Mouse (Mus musculus) neural tube, embryonic 14.5 days (tissue): Measurements from ENCODE around the gene Il21r. TPM values are rescaled to one million over a fixed set of nuclear protein-coding genes. Genes with fewer than 3 reads are reported as not detected.

Experiments
- ATAC-seq: fragments of 200-750 bp; cut with Nextera tagmentation; 2 replicates; pipeline ENCODE4 v1.8.0; 2017; ENCODE audit warnings: low read depth, mild to moderate bottlenecking, moderate TSS enrichment, moderate library complexity
- H3K27ac ChIP-seq: fragments of 300-500 bp; sonication (generic); 2 replicates; pipeline ENCODE4 v1.5.1; 2014; ENCODE audit warnings: low read depth, mild to moderate bottlenecking, control low read depth, low read length, moderate library complexity, mixed read lengths
- H3K27me3 ChIP-seq: fragments of 300-500 bp; sonication (generic); 2 replicates; pipeline ENCODE4 v1.6.1; 2014; ENCODE audit warnings: low read length; ENCODE audit not compliant: control insufficient read depth, insufficient read depth
- H3K36me3 ChIP-seq: fragments of 300-500 bp; sonication (generic); 2 replicates; pipeline ENCODE4 v1.6.1; 2014; ENCODE audit warnings: low read length, mixed read lengths; ENCODE audit not compliant: control insufficient read depth, insufficient read depth
- H3K4me1 ChIP-seq: fragments of 300-500 bp; sonication (generic); 2 replicates; pipeline ENCODE4 v1.6.1; 2014; ENCODE audit warnings: low read length; ENCODE audit not compliant: control insufficient read depth, insufficient read depth
- H3K4me2 ChIP-seq: fragments of 300-500 bp; sonication (generic); 2 replicates; pipeline ENCODE4 v1.6.1; 2014; ENCODE audit warnings: mild to moderate bottlenecking, low read depth, low read length, control low read depth
- H3K4me3 ChIP-seq: fragments of 300-500 bp; sonication (generic); 2 replicates; pipeline ENCODE4 v1.5.1; 2014; ENCODE audit warnings: low read depth, low read length, control low read depth, mixed read lengths
- H3K9ac ChIP-seq: fragments of 300-500 bp; sonication (generic); replicated peaks from 2 replicates; pipeline ENCODE4 v1.6.1; 2014; ENCODE audit warnings: low read depth, mild to moderate bottlenecking, control low read depth, low read length, mixed read lengths
- H3K9me3 ChIP-seq: fragments of 300-500 bp; sonication (generic); 2 replicates; pipeline ENCODE4 v1.6.1; 2016; ENCODE audit warnings: low read length; ENCODE audit not compliant: control insufficient read depth
- WGBS: fragments of 180-500 bp; shearing (Covaris S2); extraction: QIAGEN DNeasy Blood & Tissue Kit; methylation state at CpG from one replicate; pipeline ENCODE4 v1.1.7; 2014; 5-methylcytosine and 5-hydroxymethylcytosine counted together
- polyA plus RNA-seq: library from polyadenylated mRNA; unstranded; fragments of >200 nt; fragmentation: Nextera tagmentation; extraction: Ambion mirVana; gene quantifications from 2 replicates; pipeline ENCODE4 v1.2.1, GENCODE M21; 2014

The Il21r gene
- polyA plus RNA-seq, 1 experiment from 2014 or later: not detected

DNA sequence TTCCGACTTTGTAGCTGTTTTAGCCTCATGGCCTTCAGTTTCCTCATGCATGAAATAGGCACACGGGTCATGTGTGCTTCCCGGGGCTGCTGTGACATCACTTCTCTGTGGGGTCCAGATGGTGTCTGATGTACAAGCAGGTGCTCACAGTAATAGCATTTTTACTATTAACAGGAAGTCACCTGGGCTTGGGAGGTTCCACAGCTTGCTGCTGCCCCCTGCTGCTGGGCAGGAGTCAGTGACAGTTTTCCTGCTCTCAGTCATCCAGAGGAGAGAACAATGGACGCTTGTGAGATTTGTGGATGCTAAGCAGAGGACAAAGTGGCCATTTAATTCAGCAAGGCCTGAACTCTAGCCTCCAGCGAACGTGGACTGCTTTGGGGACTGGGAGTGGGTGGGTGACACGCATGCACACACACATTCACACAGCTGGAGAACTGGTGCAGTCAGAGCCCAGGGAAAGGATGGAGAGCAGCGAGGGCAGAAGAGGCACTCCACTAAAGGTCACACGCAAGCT is 35.7 kb downstream of the Il21r start:
- no peak overlapping the region for H3K4me2 ChIP-seq
- no peaks in the 10 kb centered on the region for H3K9me3 ChIP-seq
- H3K27me3 ChIP-seq: no peaks in the 10 kb centered on the region
- H3K36me3 ChIP-seq: peaks cover 31% of the 10 kb centered on the region
- peak overlapping the region; percentile 67 for H3K27ac ChIP-seq
- no peaks in the 10 kb centered on the region for H3K4me1 ChIP-seq
- WGBS: 28% methylated on average over 9 of the region's 9 CpGs
- H3K9ac ChIP-seq: 0 out of 2 replicates have a peak overlapping the region, but pooled peaks have one; percentile 25
- no peak overlapping the region for H3K4me3 ChIP-seq
- ATAC-seq: peak; percentile 76

- Histone ChIP-seq H3K4me2 (no peak overlapping the region), H3K9ac (no peak overlapping the region), H3K4me3 (no peak overlapping the region), H3K36me3 (peaks cover 71% of the 10 kb centered on the region), H3K9me3 (no peaks in the 10 kb centered on the region), H3K4me1 (no peaks in the 10 kb centered on the region), H3K27me3 (no peaks in the 10 kb centered on the region), H3K27ac (no peak overlapping the region)
- WGBS: 89% methylated on average over 6 of the region's 6 CpGs
- no peak for ATAC-seq
Observed at GRCm38 (mm10) chr7:125643880-125644279, 40.7 kb downstream of the Il21r start.

DNA sequence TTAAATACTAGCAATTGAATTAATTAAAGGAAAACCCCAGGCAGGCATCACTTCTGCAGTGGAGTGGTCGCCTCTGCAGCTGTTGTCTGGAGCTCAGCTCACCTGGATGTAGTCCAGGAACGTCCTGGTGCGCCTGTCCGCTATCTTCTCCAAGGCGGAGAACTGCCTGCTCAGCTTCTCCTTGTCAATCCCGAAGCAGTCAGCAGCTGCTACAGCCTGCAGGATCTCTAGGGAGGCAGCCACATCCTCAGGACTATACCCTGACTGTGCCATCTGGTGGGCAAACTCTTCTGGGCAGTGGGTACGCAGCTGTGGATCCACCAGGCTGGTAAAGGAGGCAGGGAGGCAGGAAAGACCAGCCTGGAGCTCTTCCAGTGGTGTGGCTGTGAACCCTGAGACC is 42.2 kb downstream of the Il21r start:
- H3K36me3 ChIP-seq: peaks cover 78% of the 10 kb centered on the region
- no peak overlapping the region for H3K9ac ChIP-seq
- no peaks in the 10 kb centered on the region for H3K9me3 ChIP-seq
- 85% methylated on average over 7 of the region's 7 CpGs for WGBS
- no peak overlapping the region for H3K4me2 ChIP-seq
- no peak overlapping the region for H3K27ac ChIP-seq
- H3K4me3 ChIP-seq: no peak overlapping the region
- no peaks in the 10 kb centered on the region for H3K27me3 ChIP-seq
- no peaks in the 10 kb centered on the region for H3K4me1 ChIP-seq
- no peak for ATAC-seq

GRCm38 (mm10) chr7:125649013-125649412 is 45.8 kb downstream of the Il21r start:
- H3K27ac ChIP-seq: no peak overlapping the region
- no peaks in the 10 kb centered on the region for H3K27me3 ChIP-seq
- WGBS: 96% methylated on average over 1 of the region's 1 CpGs
- no peak overlapping the region for H3K4me2 ChIP-seq
- H3K36me3 ChIP-seq: peaks cover 60% of the 10 kb centered on the region
- no peaks in the 10 kb centered on the region for H3K9me3 ChIP-seq
- no peaks in the 10 kb centered on the region for H3K4me1 ChIP-seq
- no peak overlapping the region for H3K9ac ChIP-seq
- no peak overlapping the region for H3K4me3 ChIP-seq
- no peak for ATAC-seq

GRCm38 (mm10) chr7:125657511-125657910 is 54.3 kb downstream of the Il21r start:
- H3K9me3 ChIP-seq: no peaks in the 10 kb centered on the region
- H3K9ac ChIP-seq: no peak overlapping the region
- ATAC-seq: no peak
- H3K4me2 ChIP-seq: no peak overlapping the region
- H3K27me3 ChIP-seq: no peaks in the 10 kb centered on the region
- H3K4me3 ChIP-seq: no peak overlapping the region
- 97% methylated on average over 6 of the region's 6 CpGs for WGBS
- no peak overlapping the region for H3K27ac ChIP-seq
- H3K4me1 ChIP-seq: no peaks in the 10 kb centered on the region
- peaks cover 76% of the 10 kb centered on the region for H3K36me3 ChIP-seq

GRCm38 (mm10) chr7:125663654-125664053 is 60.4 kb downstream of the Il21r start:
- ATAC-seq: no peak
- Histone ChIP-seq H3K27me3 (no peaks in the 10 kb centered on the region), H3K27ac (no peak overlapping the region), H3K4me3 (no peak overlapping the region), H3K9ac (no peak overlapping the region), H3K9me3 (no peaks in the 10 kb centered on the region), H3K4me2 (no peak overlapping the region), H3K36me3 (peaks cover 76% of the 10 kb centered on the region), H3K4me1 (no peaks in the 10 kb centered on the region)
- WGBS: 88% methylated on average over 3 of the region's 3 CpGs

DNA sequence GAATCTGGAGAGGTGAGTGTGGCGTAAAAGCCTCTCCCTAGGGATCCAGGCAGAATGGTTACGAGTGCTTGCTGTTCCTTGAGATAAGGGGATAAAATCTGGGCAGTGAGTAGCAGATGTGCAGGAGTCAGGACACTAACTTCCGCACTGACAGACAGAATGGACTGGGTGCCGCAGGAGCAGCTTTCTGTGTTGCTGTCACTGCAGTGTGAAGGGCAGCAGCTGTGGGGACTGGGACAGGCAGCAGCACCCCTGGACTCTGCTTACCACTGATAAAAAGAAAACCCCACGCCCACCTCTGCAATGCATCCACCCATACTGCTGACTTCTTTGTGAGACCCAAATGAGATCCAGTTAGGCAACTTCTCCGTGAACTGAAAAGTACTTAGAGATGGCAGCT is 67.6 kb downstream of the Il21r start:
- no peak for ATAC-seq
- Histone ChIP-seq H3K27ac (no peak overlapping the region), H3K4me1 (no peaks in the 10 kb centered on the region), H3K9me3 (no peaks in the 10 kb centered on the region), H3K4me3 (no peak overlapping the region), H3K27me3 (no peaks in the 10 kb centered on the region), H3K4me2 (no peak overlapping the region), H3K9ac (no peak overlapping the region), H3K36me3 (peaks cover 90% of the 10 kb centered on the region)
- 92% methylated on average over 6 of the region's 6 CpGs for WGBS

DNA sequence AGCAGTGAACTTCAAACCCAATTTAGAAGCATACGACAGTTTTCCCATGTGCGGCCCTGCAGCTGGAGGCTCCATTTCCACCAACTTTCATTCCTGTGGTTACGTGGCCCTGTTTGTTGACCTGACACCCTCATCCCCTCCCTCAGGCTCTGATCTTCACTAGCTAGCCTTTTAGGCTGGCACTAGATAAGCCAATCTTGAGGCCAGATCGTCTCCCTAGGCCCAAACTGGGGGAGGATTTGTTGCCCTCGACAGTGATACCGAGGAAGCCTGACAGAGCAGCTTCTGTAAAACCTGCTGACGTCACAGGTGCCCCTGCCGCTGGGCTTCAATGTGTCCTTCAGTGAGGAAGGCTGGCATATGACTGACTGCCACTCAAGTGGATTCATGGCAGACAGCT is 68.2 kb downstream of the Il21r start:
- no peak for ATAC-seq
- 95% methylated on average over 8 of the region's 8 CpGs for WGBS
- no peak overlapping the region for H3K4me3 ChIP-seq

GRCm38 (mm10) chr7:125674916-125675315 is 71.7 kb downstream of the Il21r start:
- Histone ChIP-seq H3K9me3 (no peaks in the 10 kb centered on the region), H3K9ac (no peak overlapping the region), H3K27ac (no peak overlapping the region), H3K4me1 (no peaks in the 10 kb centered on the region), H3K4me2 (no peak overlapping the region), H3K27me3 (no peaks in the 10 kb centered on the region), H3K4me3 (no peak overlapping the region), H3K36me3 (peaks cover 86% of the 10 kb centered on the region)
- ATAC-seq: no peak
- 93% methylated on average over 2 of the region's 2 CpGs for WGBS

More for the DNA sequence above, 68.2 kb downstream of the Il21r start:
- Histone ChIP-seq H3K4me1 (no peaks in the 10 kb centered on the region), H3K27ac (no peak overlapping the region), H3K36me3 (peaks cover 90% of the 10 kb centered on the region), H3K9me3 (no peaks in the 10 kb centered on the region), H3K27me3 (no peaks in the 10 kb centered on the region), H3K9ac (no peak overlapping the region), H3K4me2 (no peak overlapping the region)
